Mouse (Mus musculus): ENCODE data around the gene Rbm8a2. TPM values are rescaled to one million over a fixed set of nuclear protein-coding genes. Genes with fewer than 3 reads are reported as not detected.

Rbm8a2 gene
- total RNA-seq (2023), result not detected

DNA sequence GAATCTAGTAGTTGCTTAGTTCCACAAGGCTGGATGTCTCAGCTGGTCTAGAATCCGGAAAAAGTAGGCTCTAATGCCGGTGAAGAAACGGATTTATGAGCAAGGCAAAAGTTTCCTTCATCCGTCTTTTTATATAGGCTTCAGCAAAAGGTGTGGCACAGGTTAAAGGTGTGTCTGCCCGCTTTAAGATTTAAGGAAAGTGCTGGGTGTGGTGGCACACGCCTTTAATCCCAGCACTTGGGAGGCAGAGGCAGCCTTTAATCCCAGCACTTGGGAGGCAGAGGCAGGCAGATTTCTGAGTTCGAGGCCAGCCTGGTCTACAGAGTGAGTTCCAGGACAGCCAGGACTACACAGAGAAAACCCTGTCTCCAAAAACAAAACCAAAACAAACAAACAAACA, at the start of gene Rbm8a2:
Gene Rbm8a2 (minus strand): TSS at position 101 of the 400 bp plus-strand sequence.

Other genes with a start within 250 kb of the Rbm8a2 start
- gene Exo1, start 98.5 kb downstream of the Rbm8a2 start, total RNA-seq (2023), result 1 to 10 TPM; 5.0 TPM
- gene Gm38100, start 58.8 kb downstream of the Rbm8a2 start, total RNA-seq (2023), result not detected

Data from B cell, adult 67 days (primary cell).